Mouse (Mus musculus) testis, adult 2 months (tissue): Measurements from ENCODE around the gene Nppc. TPM values are rescaled to one million over a fixed set of nuclear protein-coding genes. Genes with fewer than 3 reads are reported as not detected.

Experiments
- H3K27ac ChIP-seq: fragments of 200-500 bp; 2 replicates; pipeline ENCODE4 v1.5.1; 2012; ENCODE audit warnings: low read depth, low read length; ENCODE audit not compliant: control insufficient read depth, insufficient read depth
- H3K27me3 ChIP-seq: fragments of 200-500 bp; 2 replicates; pipeline ENCODE4 v1.6.1; 2012; ENCODE audit warnings: mild to moderate bottlenecking, low read length, moderate library complexity; ENCODE audit not compliant: control insufficient read depth, insufficient read depth
- H3K36me3 ChIP-seq: fragments of 200-500 bp; 2 replicates; pipeline ENCODE4 v1.6.1; 2012; ENCODE audit warnings: mild to moderate bottlenecking, low read length; ENCODE audit not compliant: control insufficient read depth, insufficient read depth
- H3K4me1 ChIP-seq: fragments of 200-500 bp; 2 replicates; pipeline ENCODE4 v1.6.1; 2012; ENCODE audit warnings: low read length; ENCODE audit not compliant: control insufficient read depth, insufficient read depth
- H3K4me3 ChIP-seq: fragments of 200-500 bp; 2 replicates; pipeline ENCODE4 v1.5.1; 2012; ENCODE audit warnings: low read depth, mild to moderate bottlenecking, low read length, moderate library complexity, mixed read lengths; ENCODE audit not compliant: control insufficient read depth
- CTCF ChIP-seq: fragments of 200-500 bp; IDR thresholded peaks from 2 replicates; pipeline ENCODE4 v1.5.1; 2012; ENCODE audit warnings: low read depth, mild to moderate bottlenecking, inconsistent platforms, low read length, moderate library complexity; ENCODE audit not compliant: control insufficient read depth, insufficient read depth, insufficient replicate concordance
- POLR2A ChIP-seq: fragments of 200-500 bp; IDR thresholded peaks from 2 replicates; pipeline ENCODE4 v1.6.1; 2012; ENCODE audit warnings: low read depth, mild to moderate bottlenecking, inconsistent platforms, low read length, moderate library complexity; ENCODE audit not compliant: control insufficient read depth
- polyA plus RNA-seq: library from polyadenylated mRNA; depleted of rRNA; stranded (reverse); fragments of >200 nt; gene quantifications from 2 replicates; pipeline ENCODE4 v1.2.3, GENCODE M21; 2012; rRNA removed

Nppc gene
- polyA plus RNA-seq, 1 experiment, result 0.23 TPM

DNA sequence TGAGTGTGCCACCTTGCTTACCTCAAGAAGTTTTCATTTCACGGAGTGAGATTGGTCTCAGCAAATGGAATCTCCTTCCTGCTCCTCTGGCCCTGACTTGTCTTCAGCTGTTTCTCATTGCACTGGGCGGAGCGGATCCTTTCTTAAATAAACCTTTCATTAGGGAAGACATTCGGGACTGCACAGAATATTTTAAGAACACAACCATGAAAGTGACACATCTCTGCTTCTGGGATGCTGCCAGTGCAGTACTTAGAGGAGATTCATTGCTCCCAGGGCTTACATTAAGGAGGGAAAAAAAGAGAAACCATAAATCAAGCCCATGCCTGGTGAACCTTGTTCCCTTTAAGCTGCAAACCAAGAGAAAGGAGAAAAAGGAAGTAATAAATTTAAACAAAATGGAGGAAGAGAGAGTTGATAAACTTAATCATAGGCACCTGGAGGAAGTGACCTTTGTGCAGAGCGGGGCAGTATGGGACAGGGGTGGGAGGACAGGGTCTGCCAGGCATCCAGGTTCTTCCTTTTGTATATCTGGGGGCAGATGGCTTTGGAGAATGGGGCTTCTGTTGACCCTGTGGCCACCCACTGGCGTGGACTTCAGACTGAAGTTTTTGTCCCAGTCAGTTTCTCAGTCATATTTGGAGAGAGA, 37.5 kb downstream of the Nppc start:
- Histone ChIP-seq H3K4me1 (no peaks in the 10 kb centered on the region), H3K27me3 (no peaks in the 10 kb centered on the region), H3K36me3 (no peaks in the 10 kb centered on the region), H3K27ac (no peak overlapping the region), H3K4me3 (no peak overlapping the region)
- no peak for TF ChIP-seq CTCF
- TF ChIP-seq POLR2A, result no peak

DNA sequence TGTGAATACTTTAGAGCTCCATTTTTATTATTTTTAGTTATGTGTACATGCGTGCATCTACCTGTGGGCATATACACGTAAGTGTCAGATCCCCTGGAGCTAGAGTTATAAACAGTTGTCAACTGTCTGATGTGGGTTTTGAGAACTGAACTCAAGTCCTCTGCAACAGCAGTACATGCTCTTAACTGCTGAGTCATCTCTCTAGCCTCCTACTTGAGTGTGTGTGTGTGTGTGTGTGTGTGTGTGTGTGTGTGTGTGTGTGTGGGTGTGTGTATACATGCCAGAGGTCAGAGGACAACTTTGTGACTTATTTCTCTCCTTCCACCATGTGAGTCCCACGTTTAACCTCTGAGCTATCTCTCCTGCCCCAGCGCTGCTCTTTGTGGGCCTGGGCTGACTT, 39.8 kb downstream of the Nppc start:
- H3K4me3 ChIP-seq, result no peak overlapping the region
- H3K36me3 ChIP-seq, result no peaks in the 10 kb centered on the region
- TF ChIP-seq POLR2A (no peak), CTCF (no peak)
- H3K4me1 ChIP-seq, result no peaks in the 10 kb centered on the region
- H3K27ac ChIP-seq, result no peak overlapping the region
- no peaks in the 10 kb centered on the region for H3K27me3 ChIP-seq

GRCm38 (mm10) chr1:86629936-86630335, 40.4 kb downstream of the Nppc start:
- Histone ChIP-seq H3K4me3 (no peak overlapping the region), H3K27ac (no peak overlapping the region), H3K4me1 (no peaks in the 10 kb centered on the region), H3K36me3 (no peaks in the 10 kb centered on the region), H3K27me3 (no peaks in the 10 kb centered on the region)
- TF ChIP-seq POLR2A (no peak), CTCF (no peak)

GRCm38 (mm10) chr1:86628270-86628669, 42.1 kb downstream of the Nppc start:
- no peaks in the 10 kb centered on the region for H3K4me1 ChIP-seq
- H3K27ac ChIP-seq, result no peak overlapping the region
- H3K36me3 ChIP-seq, result no peaks in the 10 kb centered on the region
- no peak overlapping the region for H3K4me3 ChIP-seq
- no peaks in the 10 kb centered on the region for H3K27me3 ChIP-seq
- TF ChIP-seq POLR2A (no peak), CTCF (no peak)

DNA sequence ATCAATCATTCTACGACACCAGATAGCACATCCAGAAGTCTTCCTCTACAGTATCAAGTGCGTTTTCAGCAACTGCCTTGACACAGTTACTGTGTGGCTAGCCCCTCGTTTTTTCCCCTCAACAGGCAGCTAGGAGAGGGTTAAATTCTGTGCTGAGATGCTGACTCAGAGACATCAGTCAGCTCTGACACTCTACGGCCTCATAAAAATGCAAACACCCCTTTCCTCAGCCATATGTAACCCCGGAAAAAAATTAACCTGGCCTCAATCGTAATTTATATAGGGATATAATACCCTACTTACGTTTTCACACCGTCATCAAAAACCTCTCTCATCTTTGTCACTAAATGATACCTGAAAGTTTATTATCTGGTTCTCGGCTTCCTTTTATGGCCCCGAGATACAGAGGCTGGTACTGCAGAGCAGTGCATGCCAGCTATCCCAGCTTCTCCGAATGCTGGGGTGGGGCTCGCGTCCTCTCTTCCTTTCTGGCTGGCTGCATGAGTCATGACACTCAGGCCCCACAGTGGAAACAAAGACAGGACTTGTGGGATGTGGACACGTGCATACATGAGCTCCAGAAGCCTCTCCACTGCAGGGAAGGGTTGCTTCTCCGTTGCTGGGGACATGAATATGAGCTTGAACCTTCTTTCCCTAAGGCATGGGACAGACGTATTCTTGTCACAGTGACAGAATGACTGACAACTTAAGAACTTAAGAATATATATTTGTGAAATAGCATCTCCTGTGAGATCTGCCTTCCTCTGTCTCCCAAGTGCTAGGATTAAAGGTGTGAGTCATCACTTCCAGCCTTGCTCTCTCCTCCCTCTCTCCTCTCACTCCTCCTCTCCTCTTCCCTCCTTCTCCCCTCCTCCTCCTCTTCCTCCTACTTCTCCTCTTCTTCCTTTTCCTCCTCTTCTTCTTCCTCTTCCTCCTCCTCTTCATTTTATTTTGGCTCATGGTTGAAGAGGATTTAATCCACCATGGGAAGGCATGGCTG, 47.1 kb downstream of the Nppc start:
- no peaks in the 10 kb centered on the region for H3K27me3 ChIP-seq
- no peaks in the 10 kb centered on the region for H3K36me3 ChIP-seq
- H3K4me3 ChIP-seq, result no peak overlapping the region
- TF ChIP-seq POLR2A (no peak), CTCF (no peak)
- H3K27ac ChIP-seq, result no peak overlapping the region
- no peaks in the 10 kb centered on the region for H3K4me1 ChIP-seq

GRCm38 (mm10) chr1:86622296-86622695, 48.1 kb downstream of the Nppc start:
- Histone ChIP-seq H3K27ac (no peak overlapping the region), H3K27me3 (no peaks in the 10 kb centered on the region), H3K36me3 (no peaks in the 10 kb centered on the region), H3K4me1 (no peaks in the 10 kb centered on the region), H3K4me3 (no peak overlapping the region)
- TF ChIP-seq POLR2A (no peak), CTCF (no peak)

- Histone ChIP-seq H3K36me3 (no peaks in the 10 kb centered on the region), H3K27ac (no peak overlapping the region), H3K4me1 (no peaks in the 10 kb centered on the region), H3K4me3 (no peak overlapping the region), H3K27me3 (no peaks in the 10 kb centered on the region)
- TF ChIP-seq CTCF (peak; percentile 23; the same call in 1 of the 2 replicates), POLR2A (no peak)
Measured at GRCm38 (mm10) chr1:86618454-86619125, 51.8 kb downstream of the Nppc start.

Other genes with a start within 250 kb of the Nppc start
- 11.7 and 23.8 TPM in 2 replicates for gene Nmur1, start 244.3 kb downstream of the Nppc start, polyA plus RNA-seq
- gene Tex44, start 244.2 kb downstream of the Nppc start, polyA plus RNA-seq, result 140 and 142 TPM in 2 replicates
- 126 and 135 TPM in 2 replicates for gene Ptma, start 143.8 kb downstream of the Nppc start, polyA plus RNA-seq
- gene Pde6d, start 87.9 kb downstream of the Nppc start, polyA plus RNA-seq, result 70.0 and 73.7 TPM in 2 replicates
- gene Cops7b, start 87.7 kb downstream of the Nppc start, polyA plus RNA-seq, result 25.1 and 32.2 TPM in 2 replicates
- gene Dis3l2, start 33.2 kb upstream of the Nppc start, polyA plus RNA-seq, result 27.5 and 29.4 TPM in 2 replicates